Mouse (Mus musculus): ENCODE data around the gene Ccni. TPM values are rescaled to one million over a fixed set of nuclear protein-coding genes. Genes with fewer than 3 reads are reported as not detected.

Gene Ccni
- polyA plus RNA-seq, 1 experiment from 2014 or later: 142 TPM

- H3K4me1 ChIP-seq (ENCODE audit: control insufficient read depth in 2 of 2, insufficient read depth in 2 of 2, low read length in 2 of 2): peaks cover 28 to 66% of the 10 kb centered on the region in 2 experiments
- H3K9me3 ChIP-seq (ENCODE audit: control insufficient read depth, low read length): no peaks in the 10 kb centered on the region
- no peak overlapping the region for H3K4me3 ChIP-seq (ENCODE audit: control insufficient read depth in 1 of 2, insufficient read depth in 1 of 2, low read depth in 1 of 2, low read length in 2 of 2)
- H3K9ac ChIP-seq (ENCODE audit: low read length): no peak overlapping the region
- peak overlapping the region in 1 of 2 experiments; percentile 94; a peak in 2 of 4 replicates for H3K27ac ChIP-seq (replicated peaks in 1 of 2; ENCODE audit: control insufficient read depth in 1 of 2, insufficient read depth in 1 of 2, low read depth in 2 of 2, low read length in 2 of 2)
- no peak overlapping the region for H3K4me2 ChIP-seq (ENCODE audit: low read length)
- no peak for ATAC-seq (ENCODE audit: insufficient number of reproducible peaks, insufficient read depth, low FRiP score, low read depth)
- 54% methylated on average over 10 of the region's 10 CpGs for WGBS
- peaks cover 10% of the 10 kb centered on the region for H3K36me3 ChIP-seq (ENCODE audit: control insufficient read depth, insufficient read depth, low read length)
- no peaks in the 10 kb centered on the region for H3K27me3 ChIP-seq (ENCODE audit: control insufficient read depth, insufficient read depth, low read length)
Measured at GRCm38 (mm10) chr5:93135368-93136107, 70.8 kb downstream of the Ccni start.

GRCm38 (mm10) chr5:93133445-93134244, 72.7 kb downstream of the Ccni start:
- H3K27ac ChIP-seq (replicated peaks in 1 of 2; ENCODE audit: control insufficient read depth in 1 of 2, insufficient read depth in 1 of 2, low read depth in 2 of 2, low read length in 2 of 2): peak overlapping the region in 1 of 2 experiments; percentile 49; a peak in 2 of 4 replicates
- no peaks in the 10 kb centered on the region for H3K9me3 ChIP-seq (ENCODE audit: control insufficient read depth, low read length)
- H3K4me3 ChIP-seq (ENCODE audit: control insufficient read depth in 1 of 2, insufficient read depth in 1 of 2, low read depth in 1 of 2, low read length in 2 of 2): no peak overlapping the region
- H3K36me3 ChIP-seq (ENCODE audit: control insufficient read depth, insufficient read depth, low read length): no peaks in the 10 kb centered on the region
- peak overlapping the region; percentile 36; the same call in 1 of the 2 replicates for H3K4me2 ChIP-seq (ENCODE audit: low read length)
- no peak for ATAC-seq (ENCODE audit: insufficient number of reproducible peaks, insufficient read depth, low FRiP score, low read depth)
- H3K4me1 ChIP-seq (ENCODE audit: control insufficient read depth in 2 of 2, insufficient read depth in 2 of 2, low read length in 2 of 2): peaks cover 37 to 84% of the 10 kb centered on the region in 2 experiments
- H3K9ac ChIP-seq (ENCODE audit: low read length): no peak overlapping the region
- H3K27me3 ChIP-seq (ENCODE audit: control insufficient read depth, insufficient read depth, low read length): no peaks in the 10 kb centered on the region
- 44% methylated on average over 10 of the region's 10 CpGs for WGBS

Other genes starting within 250 kb of the Ccni start
- 0.11 TPM in 1 of 2 replicates, not detected in the other for gene Sowahb, start 161.5 kb downstream of the Ccni start, polyA plus RNA-seq (2014; fragmentation: Nextera tagmentation; extraction: Ambion mirVana)
- 83.8 and 85.3 TPM in 2 replicates for gene Sept11, start 113.1 kb downstream of the Ccni start, polyA plus RNA-seq (2014; fragmentation: Nextera tagmentation; extraction: Ambion mirVana)
- 1.7 and 2.2 TPM in 2 replicates for gene 2010109A12Rik, start within 50 bp of the Ccni start, polyA plus RNA-seq (2014; fragmentation: Nextera tagmentation; extraction: Ambion mirVana)
- gene Ccng2, start 60.8 kb upstream of the Ccni start, polyA plus RNA-seq (2014; fragmentation: Nextera tagmentation; extraction: Ambion mirVana): 43.8 and 44.2 TPM in 2 replicates